Mouse (Mus musculus) intestine, embryonic 14.5 days (tissue): ENCODE data around the gene Trp63. TPM values are rescaled to one million over a fixed set of nuclear protein-coding genes. Genes with fewer than 3 reads are reported as not detected.
"Not testable (repeated sequence)": the region's sequence is repeated elsewhere in the genome, so short reads cannot be mapped to it uniquely, and the experiment has no call there.

ENCODE experiments used
- ATAC-seq: fragments of 200-750 bp; cut with Nextera tagmentation; replicated peaks from 2 replicates; pipeline ENCODE4 v1.8.0; 2017; ENCODE audit warnings: low read depth, moderate number of reproducible peaks, moderate TSS enrichment, moderate library complexity; ENCODE audit not compliant: low FRiP score, low TSS enrichment
- DNase-seq: peaks from one replicate; pipeline ENCODE4 v3.0.0-alpha.2; 2018; ENCODE audit warnings: low spot score
- H3K27ac ChIP-seq: fragments of 300-500 bp; sonication (generic); 2 replicates; pipeline ENCODE4 v1.5.1; 2014; ENCODE audit warnings: low read depth, mild to moderate bottlenecking, control low read depth
- H3K27me3 ChIP-seq: fragments of 300-500 bp; sonication (generic); replicated peaks from 2 replicates; pipeline ENCODE4 v1.6.1; 2014; ENCODE audit warnings: low read length, control low read depth; ENCODE audit not compliant: control insufficient read depth, insufficient read depth
- H3K36me3 ChIP-seq: fragments of 300-500 bp; sonication (generic); 2 replicates; pipeline ENCODE4 v1.6.1; 2014; ENCODE audit warnings: low read length, control low read depth; ENCODE audit not compliant: control insufficient read depth, insufficient read depth
- H3K4me1 ChIP-seq: fragments of 300-500 bp; sonication (generic); replicated peaks from 2 replicates; pipeline ENCODE4 v1.6.1; 2014; ENCODE audit warnings: low read length, control low read depth, mixed read lengths; ENCODE audit not compliant: control insufficient read depth, insufficient read depth
- H3K4me2 ChIP-seq: fragments of 300-500 bp; sonication (generic); 2 replicates; pipeline ENCODE4 v1.6.1; 2014; ENCODE audit warnings: low read length
- H3K4me3 ChIP-seq: fragments of 300-500 bp; sonication (generic); 2 replicates; pipeline ENCODE4 v1.5.1; 2014; ENCODE audit warnings: low read depth, low read length, control low read depth, mixed read lengths
- H3K9ac ChIP-seq: fragments of 300-500 bp; sonication (generic); 2 replicates; pipeline ENCODE4 v1.6.1; 2014; ENCODE audit warnings: mild to moderate bottlenecking, low read length
- H3K9me3 ChIP-seq: fragments of 300-500 bp; sonication (generic); 2 replicates; pipeline ENCODE4 v1.6.1; 2016; ENCODE audit warnings: low read length, control low read depth; ENCODE audit not compliant: control insufficient read depth
- WGBS: fragments of 180-500 bp; shearing (Covaris S2); extraction: QIAGEN DNeasy Blood & Tissue Kit; methylation state at CpG from one replicate; pipeline ENCODE4 v1.1.7; 2014; 5-methylcytosine and 5-hydroxymethylcytosine counted together
- polyA plus RNA-seq: library from polyadenylated mRNA; unstranded; fragments of >200 nt; fragmentation: Nextera tagmentation; extraction: Ambion mirVana; gene quantifications from 2 replicates; pipeline ENCODE4 v1.2.1, GENCODE M21; 2014

The Trp63 gene
- 0.09 and 0.15 TPM in 2 replicates for polyA plus RNA-seq

DNA sequence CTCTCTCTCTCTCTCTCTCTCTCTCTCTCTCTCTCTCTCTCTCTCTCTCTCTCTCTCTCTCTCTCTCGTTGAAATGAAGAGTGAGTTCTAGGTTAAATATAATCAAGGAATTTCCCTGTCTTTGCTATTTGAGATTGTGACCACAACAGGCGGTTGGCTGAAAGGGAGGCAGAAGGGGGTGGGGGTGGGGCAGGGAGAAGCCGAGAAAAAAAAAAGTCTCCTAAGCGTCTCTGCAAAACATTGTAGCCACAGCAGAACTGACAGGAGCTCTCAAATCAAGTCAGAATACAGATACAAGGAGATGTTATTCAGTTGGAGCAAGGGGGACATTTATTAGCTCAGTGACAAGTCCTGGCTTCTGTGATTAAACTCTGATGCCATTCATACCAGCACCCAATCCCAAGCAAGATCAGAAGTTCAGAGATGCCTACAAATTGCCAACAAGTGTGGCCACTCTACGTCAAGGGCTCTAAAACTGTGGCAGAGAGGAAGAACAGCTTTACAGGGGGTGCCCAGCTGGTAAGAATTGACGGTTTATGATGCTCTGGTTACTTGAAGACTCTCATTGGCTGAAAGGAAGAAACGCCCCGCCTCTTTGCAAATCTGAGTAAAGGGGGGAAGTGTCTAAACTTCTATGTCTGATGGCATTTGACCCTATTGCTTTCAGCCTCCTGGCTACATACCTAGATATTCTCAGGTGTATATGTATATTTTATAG, at the start of gene Trp63:
Gene Trp63 (plus strand): TSS at position 233 of the 718 bp plus-strand sequence.
- Histone ChIP-seq H3K27me3 (no peaks in the 10 kb centered on the region), H3K4me2 (no peak within 1 kb of the TSS), H3K9ac (no peak within 1 kb of the TSS), H3K36me3 (no peaks in the 10 kb centered on the region), H3K27ac (no peak within 1 kb of the TSS), H3K9me3 (no peaks in the 10 kb centered on the region), H3K4me3 (no peak within 1 kb of the TSS), H3K4me1 (no peaks in the 10 kb centered on the region)
- WGBS: 39% methylated on average over 8 of the region's 8 CpGs
- ATAC-seq: no peak
- DNase-seq: no peak

- not testable (repeated sequence) for H3K9ac ChIP-seq, H3K27ac ChIP-seq, DNase-seq, ATAC-seq, H3K36me3 ChIP-seq, H3K9me3 ChIP-seq, H3K4me3 ChIP-seq, H3K4me1 ChIP-seq, H3K4me2 ChIP-seq, H3K27me3 ChIP-seq
- WGBS: 89% methylated on average over 4 of the region's 4 CpGs
Observed at GRCm38 (mm10) chr16:25644716-25645115, 38.8 kb upstream of the Trp63 start.

GRCm38 (mm10) chr16:25660510-25661235, 22.9 kb upstream of the Trp63 start:
- no peaks in the 10 kb centered on the region for H3K9me3 ChIP-seq
- no peaks in the 10 kb centered on the region for H3K4me1 ChIP-seq
- no peaks in the 10 kb centered on the region for H3K27me3 ChIP-seq
- WGBS: 94% methylated on average over 9 of the region's 9 CpGs
- no peak overlapping the region for H3K9ac ChIP-seq
- no peaks in the 10 kb centered on the region for H3K36me3 ChIP-seq
- ATAC-seq (no peak), DNase-seq (no peak)
- H3K4me2 ChIP-seq: no peak overlapping the region
- no peak overlapping the region for H3K4me3 ChIP-seq
- no peak overlapping the region for H3K27ac ChIP-seq

- no peaks in the 10 kb centered on the region for H3K4me1 ChIP-seq
- no peak for DNase-seq
- no peaks in the 10 kb centered on the region for H3K27me3 ChIP-seq
Observed at GRCm38 (mm10) chr16:25663116-25663515, 20.4 kb upstream of the Trp63 start.

GRCm38 (mm10) chr16:25673861-25674440, 9.6 kb upstream of the Trp63 start:
- no peak overlapping the region for H3K4me2 ChIP-seq
- ATAC-seq (no peak), DNase-seq (no peak)
- 72% methylated on average over 5 of the region's 5 CpGs for WGBS
- 0 out of 2 replicates have a peak, but pooled peaks cover 2% of the 10 kb centered on the region for H3K4me1 ChIP-seq
- no peak overlapping the region for H3K27ac ChIP-seq
- H3K4me3 ChIP-seq: no peak overlapping the region
- H3K9ac ChIP-seq: no peak overlapping the region
- no peaks in the 10 kb centered on the region for H3K9me3 ChIP-seq
- H3K36me3 ChIP-seq: no peaks in the 10 kb centered on the region
- H3K27me3 ChIP-seq: no peaks in the 10 kb centered on the region

More at GRCm38 (mm10) chr16:25663116-25663515, 20.4 kb upstream of the Trp63 start:
- WGBS: 65% methylated on average over 3 of the region's 3 CpGs
- no peak overlapping the region for H3K4me3 ChIP-seq
- H3K27ac ChIP-seq: no peak overlapping the region
- no peaks in the 10 kb centered on the region for H3K36me3 ChIP-seq
- no peak overlapping the region for H3K9ac ChIP-seq
- H3K9me3 ChIP-seq: no peaks in the 10 kb centered on the region
- ATAC-seq: no peak
- H3K4me2 ChIP-seq: no peak overlapping the region

DNA sequence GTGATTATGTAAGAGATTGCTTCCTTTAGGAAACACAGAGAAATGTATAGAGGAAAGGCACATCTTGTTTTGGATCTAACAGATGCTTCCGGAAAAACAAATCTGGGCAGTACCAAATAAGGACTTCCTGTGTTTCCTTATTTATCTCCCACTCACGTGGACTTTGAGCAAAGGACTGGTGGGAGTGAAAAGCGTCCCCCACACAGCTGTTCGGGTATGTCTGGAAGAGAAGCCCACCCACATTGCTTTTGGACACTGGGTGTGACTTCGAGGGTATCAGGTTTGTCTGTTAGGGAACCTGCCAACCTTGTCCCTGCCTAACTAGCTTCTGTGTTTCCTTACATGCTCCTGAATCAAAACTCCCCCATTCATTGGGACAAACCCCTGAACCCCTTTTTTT, 3.2 kb upstream of the Trp63 start:
- Histone ChIP-seq H3K4me1 (no peaks in the 10 kb centered on the region), H3K9me3 (no peaks in the 10 kb centered on the region), H3K4me2 (no peak overlapping the region), H3K9ac (no peak overlapping the region), H3K36me3 (no peaks in the 10 kb centered on the region), H3K27ac (no peak overlapping the region), H3K27me3 (no peaks in the 10 kb centered on the region), H3K4me3 (no peak overlapping the region)
- WGBS: 47% methylated on average over 5 of the region's 5 CpGs
- DNase-seq: no peak
- ATAC-seq: no peak

DNA sequence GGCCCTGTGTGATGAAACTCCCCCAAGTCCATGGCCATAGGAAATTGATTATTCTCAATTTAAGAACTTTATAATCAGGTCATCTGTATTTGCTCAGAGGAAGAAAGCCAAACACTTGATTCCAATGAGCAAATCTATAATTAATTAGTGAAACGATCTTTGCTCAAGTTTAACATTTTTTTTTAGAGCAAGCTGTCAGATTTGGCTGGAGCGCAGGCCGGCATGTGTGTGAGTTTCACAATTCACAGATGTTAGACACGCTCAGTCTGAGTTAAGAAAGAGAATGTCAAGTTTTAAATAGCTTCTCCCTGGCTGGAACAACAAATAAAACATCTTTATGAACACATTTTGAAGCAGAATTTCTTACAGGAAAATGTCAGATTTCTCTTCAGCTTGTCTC, 1.0 kb upstream of the Trp63 start:
- Histone ChIP-seq H3K9ac (no peak overlapping the region), H3K4me2 (no peak overlapping the region), H3K9me3 (no peaks in the 10 kb centered on the region), H3K4me1 (no peaks in the 10 kb centered on the region), H3K27ac (no peak overlapping the region), H3K27me3 (no peaks in the 10 kb centered on the region), H3K4me3 (no peak overlapping the region), H3K36me3 (no peaks in the 10 kb centered on the region)
- no peak for ATAC-seq
- WGBS: 79% methylated on average over 4 of the region's 4 CpGs
- DNase-seq: no peak

DNA sequence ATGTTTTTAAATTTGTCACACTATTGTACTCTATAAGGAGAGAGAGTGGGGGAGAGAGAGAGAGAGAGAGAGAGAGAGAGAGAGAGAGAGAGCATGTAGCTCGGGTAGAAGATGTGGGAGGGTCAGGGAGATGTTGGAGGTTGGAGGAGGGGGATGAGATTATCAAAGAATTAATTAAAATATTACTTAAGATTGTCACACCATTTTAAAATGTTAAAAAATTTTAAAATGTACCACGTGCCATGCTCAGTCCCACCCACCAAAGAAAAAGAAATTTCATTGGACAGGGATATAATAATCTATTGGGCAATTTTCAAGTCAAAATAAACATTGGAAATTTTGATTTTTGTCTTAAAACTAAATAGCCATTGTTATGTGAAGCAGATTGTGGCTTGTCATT, 1.0 kb downstream of the Trp63 start:
- H3K4me3 ChIP-seq: no peak overlapping the region
- no peaks in the 10 kb centered on the region for H3K36me3 ChIP-seq
- no peaks in the 10 kb centered on the region for H3K9me3 ChIP-seq
- no peak overlapping the region for H3K27ac ChIP-seq
- H3K27me3 ChIP-seq: no peaks in the 10 kb centered on the region
- WGBS: 77% methylated on average over 2 of the region's 2 CpGs
- no peak overlapping the region for H3K4me2 ChIP-seq
- DNase-seq: no peak
- no peak overlapping the region for H3K9ac ChIP-seq
- no peak for ATAC-seq
- no peaks in the 10 kb centered on the region for H3K4me1 ChIP-seq
